Mouse (Mus musculus): Measurements from ENCODE around the gene Pex11g.

Gene Pex11g

GRCm38 (mm10) chr8:3415661-3416060 lies 51.8 kb downstream of the Pex11g start:
- DNase-seq (ENCODE audit: low read depth) = no peak

GRCm38 (mm10) chr8:3415259-3415658 lies 52.2 kb downstream of the Pex11g start:
- no peak for DNase-seq (ENCODE audit: low read depth)

GRCm38 (mm10) chr8:3414639-3415190 lies 52.8 kb downstream of the Pex11g start:
- no peak for DNase-seq (ENCODE audit: low read depth)

DNA sequence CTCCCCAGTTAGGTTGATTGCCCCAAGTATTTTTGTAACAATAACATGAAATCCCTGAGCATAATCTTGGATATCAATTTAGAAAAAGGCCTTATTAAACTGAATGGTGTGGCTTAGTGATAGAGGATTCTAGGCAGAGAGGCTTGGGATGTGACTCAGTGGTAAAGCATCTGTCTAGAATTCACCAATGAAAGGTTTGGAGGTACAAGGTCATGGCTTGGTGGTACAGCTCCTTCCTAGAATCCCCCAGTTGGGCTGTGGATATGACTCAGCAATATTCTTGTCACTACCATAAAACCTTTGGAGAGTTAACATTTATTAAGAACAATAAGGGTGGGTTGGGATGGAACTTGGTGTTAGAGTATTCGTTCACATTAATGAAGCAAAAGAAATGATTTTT lies 54.7 kb downstream of the Pex11g start:
- no peak for DNase-seq (ENCODE audit: low read depth)

- no peak for DNase-seq (ENCODE audit: low read depth)
Observed at GRCm38 (mm10) chr8:3411901-3412301, 55.6 kb downstream of the Pex11g start.

DNA sequence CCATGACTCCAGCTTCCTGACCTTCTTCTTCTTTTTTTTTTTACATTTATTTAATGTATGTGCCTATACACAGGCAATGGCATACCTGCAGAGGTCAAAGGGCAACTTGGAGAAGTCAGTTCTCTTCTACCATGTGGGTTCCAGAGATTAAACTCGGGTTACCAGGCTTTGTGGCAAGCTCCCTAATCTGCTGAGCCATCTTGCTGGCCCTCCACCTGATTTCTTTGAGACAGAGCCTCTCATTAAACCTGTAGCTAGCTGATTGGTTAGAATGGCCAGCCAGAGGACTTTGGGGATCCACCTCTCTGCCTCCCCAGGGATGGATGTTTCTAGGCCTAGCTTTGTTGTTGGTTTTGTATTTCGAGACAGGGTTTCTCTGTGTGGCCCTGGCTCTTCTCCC lies 56.4 kb downstream of the Pex11g start:
- DNase-seq (ENCODE audit: low read depth) = no peak

DNA sequence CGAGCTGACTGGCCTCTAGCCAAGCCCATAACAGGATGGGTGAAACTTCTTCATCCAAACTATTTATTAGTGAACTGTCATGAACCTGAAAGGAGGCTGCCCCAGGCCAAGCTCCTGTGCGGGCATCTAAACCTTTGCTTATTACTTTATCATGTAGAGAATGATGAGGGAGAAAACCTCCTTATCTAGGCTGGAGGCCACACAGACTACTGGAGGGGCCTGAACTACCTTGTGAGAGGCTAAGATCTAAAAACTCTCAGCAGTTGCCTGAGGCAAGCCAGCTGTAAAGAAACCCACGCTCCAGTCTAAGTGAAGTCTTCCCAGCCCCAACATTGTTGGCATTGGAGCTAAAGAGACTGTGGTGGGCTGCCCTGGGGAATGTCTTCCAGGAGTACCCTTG lies 60.1 kb downstream of the Pex11g start:
- DNase-seq (ENCODE audit: low read depth) = no peak

Data from induced T-regulatory cell, adult 2 months (primary cell).